Mouse (Mus musculus): ENCODE results near the gene Tet2. TPM values are rescaled to one million over a fixed set of nuclear protein-coding genes. Genes with fewer than 3 reads are reported as not detected.
"Not testable (repeated sequence)": the region's sequence is repeated elsewhere in the genome, so short reads cannot be mapped to it uniquely, and the experiment has no call there.

The Tet2 gene
- polyA plus RNA-seq, 1 experiment from 2014 or later, result 19.3 TPM

DNA sequence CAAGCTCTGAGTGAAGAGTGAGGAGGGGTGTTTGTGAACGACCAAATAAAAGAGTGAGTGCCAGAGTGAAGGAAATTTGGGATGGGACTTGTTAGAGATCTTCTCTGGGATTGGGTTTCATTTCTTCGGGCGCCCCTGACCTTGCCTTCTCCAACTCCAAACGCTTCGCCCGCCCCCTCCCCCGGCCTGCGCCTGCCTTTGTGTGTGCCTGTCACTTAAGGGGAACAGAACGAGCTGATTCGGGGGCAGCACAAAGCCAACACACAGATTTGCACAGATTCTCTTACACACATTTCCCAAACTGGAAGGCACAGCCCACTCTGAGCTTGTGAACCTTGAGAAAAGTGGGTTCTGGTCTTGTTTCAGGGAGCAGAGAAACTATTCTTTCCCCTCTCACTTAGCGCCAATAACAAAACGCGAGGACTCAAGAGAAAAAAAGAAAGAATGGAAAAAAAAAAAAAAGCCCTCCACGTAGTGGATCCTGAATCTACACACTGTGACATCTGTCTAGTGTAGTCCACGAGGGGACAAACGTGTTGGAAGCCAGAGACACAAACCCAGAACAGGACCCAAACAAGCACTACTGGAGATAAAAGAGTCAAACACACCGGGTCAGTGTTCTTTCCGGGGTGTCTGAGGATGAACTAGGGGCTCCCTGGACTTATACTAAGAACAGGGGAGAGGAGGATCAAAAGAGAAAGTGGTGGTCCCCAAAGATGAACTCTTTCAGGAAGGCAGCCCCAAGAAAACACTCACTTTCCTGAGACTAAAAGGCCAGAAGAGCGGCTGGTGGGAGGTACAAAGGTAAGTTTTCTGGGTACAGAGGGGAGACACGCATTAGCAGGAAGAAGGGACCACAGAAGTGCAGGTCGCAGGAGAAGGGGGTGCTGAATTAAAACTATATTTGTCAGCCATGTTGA, 1.6 kb downstream of the Tet2 start:
- Histone ChIP-seq H3K36me3 (ENCODE audit: control insufficient read depth, insufficient read depth, low read length) (peaks cover 2% of the 10 kb centered on the region; the same call in 1 of the 2 replicates), H3K4me2 (ENCODE audit: low read depth, low read length, severe bottlenecking) (peak overlapping the region; percentile 86), H3K4me3 (ENCODE audit: low read depth, low read length) (peak overlapping the region; percentile 76), H3K9ac (ENCODE audit: low read length) (peak overlapping the region; percentile 87), H3K9me3 (ENCODE audit: control insufficient read depth, low read length) (no peaks in the 10 kb centered on the region), H3K27ac (ENCODE audit: low read depth, low read length) (peak overlapping the region; percentile 77), H3K27me3 (ENCODE audit: control insufficient read depth, insufficient read depth, low read length) (no peaks in the 10 kb centered on the region), H3K4me1 (replicated peaks; ENCODE audit: control insufficient read depth, insufficient read depth, low read length) (0 out of 2 replicates have a peak, but pooled peaks cover 2% of the 10 kb centered on the region)
- DNase-seq (ENCODE audit: low spot score) (peak; percentile 84), ATAC-seq (replicated peaks; ENCODE audit: low FRiP score) (peak; percentile 31; the same call in 1 of the 2 replicates)
- WGBS, result under 1% methylated on average over 21 of the region's 21 CpGs

DNA sequence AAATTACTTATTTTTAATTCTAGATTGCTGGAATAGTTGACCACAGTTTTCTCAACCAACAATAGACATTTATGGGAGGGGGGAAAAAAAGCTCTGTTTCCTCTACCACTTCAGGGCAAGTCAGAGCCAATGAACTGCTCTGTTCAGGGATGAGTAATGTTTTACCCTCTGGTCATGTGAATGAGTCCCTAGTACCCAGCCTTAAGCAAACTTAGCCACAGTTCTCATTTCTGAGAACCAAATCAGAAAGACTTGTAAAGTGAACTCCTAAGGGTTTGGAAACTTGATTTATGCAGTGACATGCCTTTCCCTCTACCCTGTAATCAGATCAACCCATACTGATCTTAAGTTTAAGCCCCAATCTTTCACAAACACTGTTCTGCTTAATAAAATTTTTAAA, 2.9 kb downstream of the Tet2 start:
- no peak overlapping the region for H3K27ac ChIP-seq (ENCODE audit: low read depth, low read length)
- H3K27me3 ChIP-seq (ENCODE audit: control insufficient read depth, insufficient read depth, low read length), result no peaks in the 10 kb centered on the region
- ATAC-seq (replicated peaks; ENCODE audit: low FRiP score) (no peak), DNase-seq (ENCODE audit: low spot score) (no peak)
- H3K36me3 ChIP-seq (ENCODE audit: control insufficient read depth, insufficient read depth, low read length), result peaks cover 2% of the 10 kb centered on the region
- no peaks in the 10 kb centered on the region for H3K9me3 ChIP-seq (ENCODE audit: control insufficient read depth, low read length)
- no peak overlapping the region for H3K4me3 ChIP-seq (ENCODE audit: low read depth, low read length)
- H3K4me1 ChIP-seq (replicated peaks; ENCODE audit: control insufficient read depth, insufficient read depth, low read length), result 0 out of 2 replicates have a peak, but pooled peaks cover 2% of the 10 kb centered on the region
- H3K4me2 ChIP-seq (ENCODE audit: low read depth, low read length, severe bottlenecking), result peak overlapping the region; percentile 24; the same call in 1 of the 2 replicates
- no peak overlapping the region for H3K9ac ChIP-seq (ENCODE audit: low read length)

DNA sequence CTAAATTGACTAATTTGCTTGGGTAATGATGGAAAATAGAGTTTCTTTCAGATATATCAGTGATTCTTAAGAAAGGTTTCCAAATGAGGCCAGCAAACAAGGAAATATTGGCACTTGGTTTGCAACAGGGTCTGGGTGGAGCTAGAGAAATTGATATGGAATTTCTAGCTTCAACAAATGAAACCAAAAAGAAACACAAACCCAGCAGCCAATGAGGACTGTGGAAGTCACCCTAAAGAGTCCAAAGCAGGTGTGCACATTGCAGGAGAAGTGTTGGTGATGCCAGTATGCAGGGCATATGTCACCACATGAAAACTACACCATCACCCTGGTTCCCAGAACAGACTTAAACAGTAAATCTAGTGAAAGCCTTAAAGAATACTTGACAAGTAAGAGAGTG, 3.9 kb downstream of the Tet2 start:
- peaks cover 2% of the 10 kb centered on the region for H3K36me3 ChIP-seq (ENCODE audit: control insufficient read depth, insufficient read depth, low read length)
- H3K27ac ChIP-seq (ENCODE audit: low read depth, low read length), result no peak overlapping the region
- no peak overlapping the region for H3K4me3 ChIP-seq (ENCODE audit: low read depth, low read length)
- H3K9me3 ChIP-seq (ENCODE audit: control insufficient read depth, low read length), result no peaks in the 10 kb centered on the region
- no peak overlapping the region for H3K4me2 ChIP-seq (ENCODE audit: low read depth, low read length, severe bottlenecking)
- no peak overlapping the region for H3K9ac ChIP-seq (ENCODE audit: low read length)
- H3K27me3 ChIP-seq (ENCODE audit: control insufficient read depth, insufficient read depth, low read length), result no peaks in the 10 kb centered on the region
- H3K4me1 ChIP-seq (replicated peaks; ENCODE audit: control insufficient read depth, insufficient read depth, low read length), result 0 out of 2 replicates have a peak, but pooled peaks cover 2% of the 10 kb centered on the region
- ATAC-seq (replicated peaks; ENCODE audit: low FRiP score) (no peak), DNase-seq (ENCODE audit: low spot score) (no peak)

DNA sequence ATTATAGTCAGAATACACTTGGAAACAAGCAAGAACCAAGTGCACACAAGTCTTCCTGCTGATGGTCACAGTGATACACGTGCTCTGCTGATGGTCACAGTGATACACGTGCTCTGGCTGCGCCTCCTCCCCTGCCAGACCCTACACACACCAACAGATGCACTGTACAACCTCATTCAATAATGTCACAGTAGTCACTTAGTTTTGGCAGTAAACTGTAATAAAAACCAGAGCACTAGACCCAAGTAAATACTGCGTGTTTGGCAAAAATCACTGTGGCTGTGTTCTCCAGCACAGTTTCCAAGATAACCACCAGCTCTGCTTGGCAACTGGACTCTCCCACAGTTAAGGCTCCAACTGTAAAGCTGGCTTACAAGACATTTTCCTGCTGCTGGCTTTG, 4.9 kb downstream of the Tet2 start:
- Histone ChIP-seq H3K9ac (ENCODE audit: low read length) (no peak overlapping the region), H3K4me3 (ENCODE audit: low read depth, low read length) (no peak overlapping the region), H3K27me3 (ENCODE audit: control insufficient read depth, insufficient read depth, low read length) (no peaks in the 10 kb centered on the region), H3K9me3 (ENCODE audit: control insufficient read depth, low read length) (no peaks in the 10 kb centered on the region), H3K4me1 (replicated peaks; ENCODE audit: control insufficient read depth, insufficient read depth, low read length) (0 out of 2 replicates have a peak, but pooled peaks cover 2% of the 10 kb centered on the region), H3K4me2 (ENCODE audit: low read depth, low read length, severe bottlenecking) (no peak overlapping the region), H3K36me3 (ENCODE audit: control insufficient read depth, insufficient read depth, low read length) (peaks cover 2% of the 10 kb centered on the region), H3K27ac (ENCODE audit: low read depth, low read length) (no peak overlapping the region)
- WGBS, result 87% methylated on average over 4 of the region's 4 CpGs
- ATAC-seq (replicated peaks; ENCODE audit: low FRiP score) (no peak), DNase-seq (ENCODE audit: low spot score) (no peak)

DNA sequence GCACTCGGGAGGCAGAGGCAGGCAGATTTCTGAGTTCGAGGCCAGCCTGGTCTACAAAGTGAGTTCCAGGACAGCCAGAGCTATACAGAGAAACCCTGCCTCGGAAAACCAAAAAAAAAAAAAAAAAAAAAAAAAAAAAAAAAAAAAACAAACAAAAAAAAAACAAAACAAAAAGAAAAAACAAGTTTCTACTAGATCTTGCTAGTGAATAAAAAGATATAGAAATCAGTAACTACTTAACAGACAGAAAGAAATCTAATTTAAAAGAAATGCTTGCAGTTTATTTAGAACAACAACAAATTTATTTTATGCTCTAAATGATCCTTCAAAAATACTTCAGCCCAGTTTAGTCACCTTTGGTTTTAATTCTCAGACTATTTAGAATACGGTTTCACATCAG, 6.4 kb downstream of the Tet2 start:
- H3K36me3 ChIP-seq (ENCODE audit: control insufficient read depth, insufficient read depth, low read length); H3K4me3 ChIP-seq (ENCODE audit: low read depth, low read length); H3K4me2 ChIP-seq (ENCODE audit: low read depth, low read length, severe bottlenecking); H3K4me1 ChIP-seq (replicated peaks; ENCODE audit: control insufficient read depth, insufficient read depth, low read length); H3K9me3 ChIP-seq (ENCODE audit: control insufficient read depth, low read length); DNase-seq (ENCODE audit: low spot score); ATAC-seq (replicated peaks; ENCODE audit: low FRiP score); H3K27ac ChIP-seq (ENCODE audit: low read depth, low read length); H3K27me3 ChIP-seq (ENCODE audit: control insufficient read depth, insufficient read depth, low read length); H3K9ac ChIP-seq (ENCODE audit: low read length): not testable (repeated sequence)
- WGBS, result 84% methylated on average over 4 of the region's 4 CpGs

DNA sequence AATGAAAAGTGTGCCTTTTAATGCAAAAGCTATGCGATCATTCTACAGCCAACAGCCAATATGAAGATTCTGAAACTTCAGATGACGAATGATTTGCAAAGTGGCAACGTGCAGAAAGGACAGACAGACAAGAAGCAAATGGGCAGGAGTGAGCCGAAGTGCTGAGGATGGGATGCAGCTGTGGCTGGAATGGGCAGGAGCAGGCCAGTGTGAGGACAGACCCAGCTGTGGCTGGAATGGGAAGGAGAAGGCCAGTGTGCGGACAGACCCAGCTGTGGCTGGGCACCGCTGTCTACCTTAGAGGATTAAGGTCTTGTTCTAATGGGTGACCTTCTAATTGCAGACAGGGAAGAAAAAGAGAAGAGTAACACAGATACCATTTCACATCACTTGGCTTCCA, 9.3 kb downstream of the Tet2 start:
- H3K36me3 ChIP-seq (ENCODE audit: control insufficient read depth, insufficient read depth, low read length), result peaks cover 2% of the 10 kb centered on the region
- H3K27ac ChIP-seq (ENCODE audit: low read depth, low read length), result no peak overlapping the region
- H3K27me3 ChIP-seq (ENCODE audit: control insufficient read depth, insufficient read depth, low read length), result no peaks in the 10 kb centered on the region
- H3K4me1 ChIP-seq (replicated peaks; ENCODE audit: control insufficient read depth, insufficient read depth, low read length), result no peaks in the 10 kb centered on the region
- WGBS, result 90% methylated on average over 6 of the region's 6 CpGs
- no peaks in the 10 kb centered on the region for H3K9me3 ChIP-seq (ENCODE audit: control insufficient read depth, low read length)
- no peak overlapping the region for H3K9ac ChIP-seq (ENCODE audit: low read length)
- DNase-seq (ENCODE audit: low spot score) (no peak), ATAC-seq (replicated peaks; ENCODE audit: low FRiP score) (no peak)
- H3K4me3 ChIP-seq (ENCODE audit: low read depth, low read length), result no peak overlapping the region
- no peak overlapping the region for H3K4me2 ChIP-seq (ENCODE audit: low read depth, low read length, severe bottlenecking)

DNA sequence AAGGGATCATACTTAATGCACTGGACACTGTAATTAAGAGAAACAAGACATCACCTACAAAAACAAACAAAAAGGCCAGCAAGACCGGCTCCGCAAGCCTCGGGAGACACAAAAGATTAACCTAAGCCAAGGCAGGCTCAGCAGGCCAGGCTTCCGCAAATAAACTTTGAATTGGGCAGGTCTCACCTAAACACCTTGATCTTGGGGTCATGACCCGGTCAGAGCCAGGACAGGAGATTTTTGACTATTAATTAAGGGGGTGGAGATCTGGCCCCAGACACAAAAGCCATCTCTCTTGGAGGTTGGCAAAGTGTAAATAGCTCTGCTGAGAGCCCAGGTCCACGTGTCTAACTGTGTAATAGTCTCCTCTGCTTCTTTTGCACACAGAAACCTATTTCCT, 10.9 kb downstream of the Tet2 start:
- WGBS, result 10% methylated on average over 6 of the region's 6 CpGs
- H3K9ac ChIP-seq (ENCODE audit: low read length), result no peak overlapping the region
- no peaks in the 10 kb centered on the region for H3K4me1 ChIP-seq (replicated peaks; ENCODE audit: control insufficient read depth, insufficient read depth, low read length)
- DNase-seq (ENCODE audit: low spot score) (no peak), ATAC-seq (replicated peaks; ENCODE audit: low FRiP score) (peak; percentile 45)
- no peaks in the 10 kb centered on the region for H3K27me3 ChIP-seq (ENCODE audit: control insufficient read depth, insufficient read depth, low read length)
- no peak overlapping the region for H3K27ac ChIP-seq (ENCODE audit: low read depth, low read length)
- peaks cover 2% of the 10 kb centered on the region for H3K36me3 ChIP-seq (ENCODE audit: control insufficient read depth, insufficient read depth, low read length)
- no peaks in the 10 kb centered on the region for H3K9me3 ChIP-seq (ENCODE audit: control insufficient read depth, low read length)
- no peak overlapping the region for H3K4me3 ChIP-seq (ENCODE audit: low read depth, low read length)
- no peak overlapping the region for H3K4me2 ChIP-seq (ENCODE audit: low read depth, low read length, severe bottlenecking)

DNA sequence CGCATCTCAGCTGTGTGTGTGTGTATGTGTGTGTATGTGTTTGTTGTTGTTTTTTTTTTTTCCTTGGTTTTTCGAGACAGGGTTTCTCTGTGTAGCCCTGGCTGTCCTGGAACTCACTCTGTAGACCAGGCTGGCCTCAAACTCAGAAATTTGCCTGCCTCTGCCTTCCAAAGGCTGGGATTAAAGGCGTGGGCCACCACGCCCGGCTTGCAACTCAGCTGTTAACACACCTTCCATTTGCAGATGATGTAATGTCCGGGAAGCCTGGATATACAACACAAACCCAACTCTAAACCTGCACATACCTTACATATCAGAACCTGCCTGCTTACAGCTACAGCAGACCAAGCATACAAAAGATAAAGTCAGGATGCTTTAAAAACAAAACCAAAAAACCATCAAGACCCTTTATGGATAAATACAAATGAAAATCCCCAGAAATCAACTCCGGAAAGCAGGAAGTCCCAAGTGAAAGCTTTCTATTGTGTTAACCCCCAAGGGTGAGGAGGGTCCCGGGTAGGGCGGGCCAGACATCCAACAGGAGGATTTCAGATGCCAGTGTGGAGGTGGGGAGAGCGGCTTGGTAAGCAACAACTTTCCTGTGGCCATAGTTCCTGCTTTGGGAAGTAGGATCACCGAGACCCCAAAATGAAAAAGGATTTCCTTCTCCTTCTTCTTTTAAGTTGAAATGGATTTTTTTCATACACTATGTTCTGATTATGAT, 11.5 kb downstream of the Tet2 start:
- DNase-seq (ENCODE audit: low spot score), result no peak

More for the DNA sequence above, 11.5 kb downstream of the Tet2 start:
- H3K9me3 ChIP-seq (ENCODE audit: control insufficient read depth, low read length), result no peaks in the 10 kb centered on the region
- no peak overlapping the region for H3K4me3 ChIP-seq (ENCODE audit: low read depth, low read length)
- H3K36me3 ChIP-seq (ENCODE audit: control insufficient read depth, insufficient read depth, low read length), result no peaks in the 10 kb centered on the region; the same call in 1 of the 2 replicates
- no peak for ATAC-seq (replicated peaks; ENCODE audit: low FRiP score)
- 56% methylated on average over 11 of the region's 11 CpGs for WGBS
- H3K27me3 ChIP-seq (ENCODE audit: control insufficient read depth, insufficient read depth, low read length), result no peaks in the 10 kb centered on the region
- H3K9ac ChIP-seq (ENCODE audit: low read length), result no peak overlapping the region
- H3K4me2 ChIP-seq (ENCODE audit: low read depth, low read length, severe bottlenecking), result no peak overlapping the region
- no peaks in the 10 kb centered on the region for H3K4me1 ChIP-seq (replicated peaks; ENCODE audit: control insufficient read depth, insufficient read depth, low read length)
- H3K27ac ChIP-seq (ENCODE audit: low read depth, low read length), result no peak overlapping the region

Measured in forebrain, embryonic 11.5 days (tissue).